Mouse (Mus musculus) limb, embryonic 12.5 days (tissue): ENCODE results near the gene Palb2. TPM values are rescaled to one million over a fixed set of nuclear protein-coding genes. Genes with fewer than 3 reads are reported as not detected.
A peak's percentile ranks its signal among the peaks of the same experiment; 100 is the strongest.
"Not testable (repeated sequence)": the region's sequence is repeated elsewhere in the genome, so short reads cannot be mapped to it uniquely, and the experiment has no call there.

ENCODE experiments used
- ATAC-seq: fragments of 200-750 bp; cut with Nextera tagmentation; 2 replicates; pipeline ENCODE4 v1.8.0; 2017; ENCODE audit warnings: low read depth, moderate TSS enrichment; ENCODE audit not compliant: insufficient number of reproducible peaks, insufficient read depth, low FRiP score, low TSS enrichment
- H3K27ac ChIP-seq: fragments of 300-500 bp; sonication (generic); 2 replicates; pipeline ENCODE4 v1.5.1; 2016; ENCODE audit warnings: mild to moderate bottlenecking, moderate library complexity
- H3K27me3 ChIP-seq: fragments of 300-500 bp; sonication (generic); 2 replicates; pipeline ENCODE4 v1.6.1; 2016; ENCODE audit warnings: mild to moderate bottlenecking, moderate library complexity
- H3K36me3 ChIP-seq: fragments of 300-500 bp; sonication (generic); 2 replicates; pipeline ENCODE4 v1.6.1; 2016; ENCODE audit warnings: mild to moderate bottlenecking, moderate library complexity
- H3K4me1 ChIP-seq: fragments of 300-500 bp; sonication (generic); replicated peaks from 2 replicates; pipeline ENCODE4 v1.6.1; 2016
- H3K4me2 ChIP-seq: fragments of 300-500 bp; sonication (generic); 2 replicates; pipeline ENCODE4 v1.6.1; 2016; ENCODE audit warnings: mild to moderate bottlenecking, moderate library complexity
- H3K4me3 ChIP-seq: fragments of 300-500 bp; sonication (generic); replicated peaks from 2 replicates; pipeline ENCODE4 v1.5.1; 2016; ENCODE audit warnings: mild to moderate bottlenecking
- H3K9ac ChIP-seq: fragments of 300-500 bp; sonication (generic); replicated peaks from 2 replicates; pipeline ENCODE4 v1.6.1; 2016; ENCODE audit warnings: mild to moderate bottlenecking, moderate library complexity
- H3K9me3 ChIP-seq: fragments of 300-500 bp; sonication (generic); 2 replicates; pipeline ENCODE4 v1.6.1; 2016; ENCODE audit warnings: mild to moderate bottlenecking, moderate library complexity
- WGBS: fragments of 180-500 bp; shearing (Covaris S2); methylation state at CpG from one replicate; pipeline ENCODE4 v1.1.7; 2016; 5-methylcytosine and 5-hydroxymethylcytosine counted together
- polyA plus RNA-seq: library from polyadenylated mRNA; unstranded; fragments of >200 nt; fragmentation: Nextera tagmentation; extraction: Ambion mirVana; gene quantifications from 2 replicates; pipeline ENCODE4 v1.2.1, GENCODE M21; 2016

Palb2 gene
- polyA plus RNA-seq, 1 experiment from 2014 or later: 22.7 TPM

- H3K27ac ChIP-seq: no peak overlapping the region
- no peak overlapping the region for H3K9ac ChIP-seq
- H3K27me3 ChIP-seq: no peaks in the 10 kb centered on the region
- WGBS: 92% methylated on average over 5 of the region's 5 CpGs
- H3K4me2 ChIP-seq: no peak overlapping the region
- no peaks in the 10 kb centered on the region for H3K9me3 ChIP-seq
- no peak overlapping the region for H3K4me3 ChIP-seq
- ATAC-seq: no peak
- peaks cover 87% of the 10 kb centered on the region for H3K36me3 ChIP-seq
- peaks cover 5% of the 10 kb centered on the region; the same call in 1 of the 2 replicates for H3K4me1 ChIP-seq
Observed at GRCm38 (mm10) chr7:122138190-122138589, 5.4 kb upstream of the Palb2 start.

- Histone ChIP-seq H3K27ac (no peak overlapping the region), H3K4me1 (peaks cover 5% of the 10 kb centered on the region; the same call in 1 of the 2 replicates), H3K9me3 (no peaks in the 10 kb centered on the region), H3K9ac (no peak overlapping the region), H3K4me2 (no peak overlapping the region), H3K36me3 (peaks cover 77% of the 10 kb centered on the region), H3K27me3 (no peaks in the 10 kb centered on the region), H3K4me3 (no peak overlapping the region)
- no peak for ATAC-seq
Observed at GRCm38 (mm10) chr7:122137071-122137470, 4.3 kb upstream of the Palb2 start.

GRCm38 (mm10) chr7:122135070-122135469 is 2.3 kb upstream of the Palb2 start:
- WGBS: 72% methylated on average over 10 of the region's 10 CpGs
- H3K4me2 ChIP-seq: no peak overlapping the region
- no peak overlapping the region for H3K9ac ChIP-seq
- peaks cover 57% of the 10 kb centered on the region for H3K36me3 ChIP-seq
- H3K4me1 ChIP-seq: peaks cover 8% of the 10 kb centered on the region; the same call in 1 of the 2 replicates
- no peak overlapping the region for H3K4me3 ChIP-seq
- no peaks in the 10 kb centered on the region for H3K9me3 ChIP-seq
- H3K27me3 ChIP-seq: no peaks in the 10 kb centered on the region
- H3K27ac ChIP-seq: no peak overlapping the region
- no peak for ATAC-seq

GRCm38 (mm10) chr7:122133338-122133625 is 497 bp upstream of the Palb2 start:
- Histone ChIP-seq H3K36me3 (peaks cover 49% of the 10 kb centered on the region), H3K27me3 (no peaks in the 10 kb centered on the region), H3K4me3 (peak overlapping the region; percentile 85), H3K27ac (no peak overlapping the region), H3K4me2 (peak overlapping the region; percentile 81), H3K9me3 (no peaks in the 10 kb centered on the region), H3K9ac (peak overlapping the region; percentile 82), H3K4me1 (peaks cover 8% of the 10 kb centered on the region; the same call in 1 of the 2 replicates)
- WGBS: 16% methylated on average over 8 of the region's 8 CpGs
- ATAC-seq: peak; percentile 24; the same call in 1 of the 2 replicates

- peak overlapping the region; percentile 82 for H3K9ac ChIP-seq
Observed at GRCm38 (mm10) chr7:122131834-122132233, 951 bp downstream of the Palb2 start.

GRCm38 (mm10) chr7:122126946-122127345 is 5.8 kb downstream of the Palb2 start:
- Histone ChIP-seq H3K36me3 (peaks cover 65% of the 10 kb centered on the region), H3K27me3 (no peaks in the 10 kb centered on the region), H3K27ac (no peak overlapping the region), H3K4me3 (no peak overlapping the region), H3K9me3 (no peaks in the 10 kb centered on the region), H3K4me2 (no peak overlapping the region), H3K9ac (no peak overlapping the region), H3K4me1 (0 out of 2 replicates have a peak, but pooled peaks cover 4% of the 10 kb centered on the region)
- no peak for ATAC-seq
- WGBS: 95% methylated on average over 11 of the region's 11 CpGs

More at GRCm38 (mm10) chr7:122131834-122132233, 951 bp downstream of the Palb2 start:
- Histone ChIP-seq H3K4me1 (peaks cover 8% of the 10 kb centered on the region; the same call in 1 of the 2 replicates), H3K4me3 (peak overlapping the region; percentile 85), H3K36me3 (peaks cover 51% of the 10 kb centered on the region), H3K27me3 (no peaks in the 10 kb centered on the region), H3K9me3 (no peaks in the 10 kb centered on the region), H3K27ac (no peak overlapping the region), H3K4me2 (peak overlapping the region; percentile 81)
- no peak for ATAC-seq

GRCm38 (mm10) chr7:122125636-122126035 is 7.1 kb downstream of the Palb2 start:
- no peak overlapping the region for H3K4me3 ChIP-seq
- no peak for ATAC-seq
- no peaks in the 10 kb centered on the region for H3K9me3 ChIP-seq
- peaks cover 76% of the 10 kb centered on the region for H3K36me3 ChIP-seq
- H3K27ac ChIP-seq: no peak overlapping the region
- H3K9ac ChIP-seq: no peak overlapping the region
- WGBS: 81% methylated on average over 8 of the region's 8 CpGs
- H3K4me1 ChIP-seq: no peaks in the 10 kb centered on the region
- H3K4me2 ChIP-seq: no peak overlapping the region
- H3K27me3 ChIP-seq: no peaks in the 10 kb centered on the region

GRCm38 (mm10) chr7:122123518-122123917 is 9.3 kb downstream of the Palb2 start:
- ATAC-seq: no peak
- Histone ChIP-seq H3K36me3 (peaks cover 82% of the 10 kb centered on the region), H3K9me3 (no peaks in the 10 kb centered on the region), H3K4me3 (no peak overlapping the region), H3K4me2 (no peak overlapping the region), H3K27me3 (no peaks in the 10 kb centered on the region), H3K4me1 (no peaks in the 10 kb centered on the region), H3K9ac (no peak overlapping the region), H3K27ac (no peak overlapping the region)
- 88% methylated on average over 4 of the region's 4 CpGs for WGBS

- 89% methylated on average over 6 of the region's 6 CpGs for WGBS
- peaks cover 59% of the 10 kb centered on the region for H3K36me3 ChIP-seq
- ATAC-seq: no peak
Observed at GRCm38 (mm10) chr7:122108206-122108605, 24.6 kb downstream of the Palb2 start.

GRCm38 (mm10) chr7:122101747-122102244 is 31.0 kb downstream of the Palb2 start, which contains the start of gene Ndufab1:
Ndufab1 (minus strand) TSS chr7:122101886.
- peak within 1 kb of the TSS; percentile 29; the same call in 1 of the 2 replicates for H3K27ac ChIP-seq
- H3K4me2 ChIP-seq: peak within 1 kb of the TSS; percentile 88

More at GRCm38 (mm10) chr7:122108206-122108605, 24.6 kb downstream of the Palb2 start:
- no peak overlapping the region for H3K4me2 ChIP-seq
- H3K9me3 ChIP-seq: no peaks in the 10 kb centered on the region
- H3K9ac ChIP-seq: no peak overlapping the region
- no peaks in the 10 kb centered on the region for H3K27me3 ChIP-seq
- H3K4me3 ChIP-seq: no peak overlapping the region
- H3K4me1 ChIP-seq: no peaks in the 10 kb centered on the region
- no peak overlapping the region for H3K27ac ChIP-seq

GRCm38 (mm10) chr7:122101014-122101746 is 31.6 kb downstream of the Palb2 start:
- ATAC-seq: peak; percentile 71
- not testable (repeated sequence) for H3K27me3 ChIP-seq, H3K9me3 ChIP-seq, H3K4me1 ChIP-seq
- 5% methylated on average over 28 of the region's 28 CpGs for WGBS
- Histone ChIP-seq H3K4me3 (peak overlapping the region; percentile 71), H3K36me3 (peaks cover 24% of the 10 kb centered on the region), H3K27ac (peak overlapping the region; percentile 29; the same call in 1 of the 2 replicates), H3K9ac (peak overlapping the region; percentile 85), H3K4me2 (peak overlapping the region; percentile 88)

More at GRCm38 (mm10) chr7:122101747-122102244, 31.0 kb downstream of the Palb2 start, which contains the start of gene Ndufab1:
- Histone ChIP-seq H3K4me3 (peak within 1 kb of the TSS; percentile 71), H3K9me3 (no peaks in the 10 kb centered on the region), H3K27me3 (no peaks in the 10 kb centered on the region), H3K9ac (peak within 1 kb of the TSS; percentile 85), H3K36me3 (peaks cover 22% of the 10 kb centered on the region), H3K4me1 (peaks cover 7% of the 10 kb centered on the region)
- under 1% methylated on average over 41 of the region's 43 CpGs for WGBS
- peak; percentile 97 for ATAC-seq
